ENCODE assay signal across 12 mouse cellular contexts in genomic region chr5:136886957-136887356, GRCm38 (mm10). TPM values are rescaled to one million over a fixed set of nuclear protein-coding genes. Genes with fewer than 3 reads are reported as not detected.
DNase-seq lines count a peak whose midpoint lies in the region; ATAC-seq and TF ChIP-seq lines count a peak whose summit lies in the region.
"Had no signal": no experiment of that assay in that cellular context is flagged by ENCODE, and none has a peak within 500 bp of the region (broad histone marks: within the 10 kb centered on the region; RNA-seq: fewer than 3 reads in every experiment).

No protein-coding gene starts in this region.

- H3K4me2 ChIP-seq in heart, embryonic 13.5 days = no peak overlapping the region
- H3K4me2 ChIP-seq: midbrain, embryonic 13.5 days had no signal

- DNase-seq in heart, adult 2 months = no peak
- DNase-seq in kidney, postnatal 4 days = peak; percentile 67 to 80
- no peak for DNase-seq in kidney, adult 8-10 months
- DNase-seq in embryo, embryonic 9.5 days (ENCODE audit: extremely low spot score) = peak; percentile 58
- DNase-seq in mesoderm, embryonic 11.5 days (ENCODE audit: low read depth, low spot score) = peak; percentile 68
- DNase-seq in thymus, postnatal 36 days = no peak
- DNase-seq in layer of hippocampus, adult 2 months (ENCODE audit: low spot score in 2 of 2) = no peak
- DNase-seq: adrenal gland, postnatal 10 days; lung, adult 18-20 months had no signal

- no peak for TF ChIP-seq POLR2A in heart, adult 2 months (IDR thresholded peaks at IDR 0.05; ENCODE audit: insufficient read depth, low read depth, low read length)

- no peak overlapping the region for H3K27ac ChIP-seq in heart, embryonic 13.5 days (replicated peaks)
- H3K27ac ChIP-seq in heart, adult 2 months = no peak overlapping the region
- H3K27ac ChIP-seq in layer of hippocampus, adult 2 months = no peak overlapping the region
- H3K27ac ChIP-seq: midbrain, embryonic 13.5 days had no signal

- H3K4me1 ChIP-seq in heart, embryonic 13.5 days = peaks cover 34% of the 10 kb centered on the region
- H3K4me1 ChIP-seq in heart, adult 2 months (ENCODE audit: control insufficient read depth, insufficient read depth, low read length) = no peaks in the 10 kb centered on the region

- no peak for TF ChIP-seq CTCF in heart, adult 2 months (IDR thresholded peaks at IDR 0.05)
- no peak for TF ChIP-seq CTCF in layer of hippocampus, adult 2 months (conservative IDR thresholded peaks at IDR 0.05)

- H3K9me3 ChIP-seq in heart, embryonic 13.5 days = no peaks in the 10 kb centered on the region
- H3K9me3 ChIP-seq: midbrain, embryonic 13.5 days had no signal

- 0 out of 2 replicates have a peak overlapping the region, but pooled peaks have one; percentile 8 for H3K9ac ChIP-seq in heart, embryonic 13.5 days
- no peak overlapping the region for H3K9ac ChIP-seq in heart, adult 2 months (ENCODE audit: low read depth, low read length)
- H3K9ac ChIP-seq: midbrain, embryonic 13.5 days had no signal

- TF ChIP-seq EP300 in heart, adult 2 months (IDR thresholded peaks at IDR 0.05; ENCODE audit: insufficient read depth, low read depth, low read length) = no peak

- H3K4me3 ChIP-seq in heart, embryonic 13.5 days = no peak overlapping the region
- no peak overlapping the region for H3K4me3 ChIP-seq in heart, adult 2 months
- H3K4me3 ChIP-seq in layer of hippocampus, adult 2 months = no peak overlapping the region
- H3K4me3 ChIP-seq: midbrain, embryonic 13.5 days had no signal

- no peaks in the 10 kb centered on the region for H3K79me2 ChIP-seq in heart, adult 2 months (replicated peaks; ENCODE audit: control insufficient read depth, insufficient read depth, low read length)

- intact Hi-C loops in heart, adult 2 months (cut with DNase I) = no loop called here

- H3K27me3 ChIP-seq in heart, embryonic 13.5 days (replicated peaks) = peaks cover 35% of the 10 kb centered on the region
- H3K27me3 ChIP-seq in heart, adult 2 months (ENCODE audit: control insufficient read depth, insufficient read depth, low read length) = peaks cover 7% of the 10 kb centered on the region

- 34% methylated on average over 7 of the region's 7 CpGs for WGBS in heart, embryonic 13.5 days
- WGBS in heart, adult 2 months = 31% methylated on average over 7 of the region's 7 CpGs

- ATAC-seq in heart, embryonic 13.5 days (ENCODE audit: extremely low read depth, insufficient number of reproducible peaks, low FRiP score, low TSS enrichment) = no peak
- ATAC-seq: forebrain, embryonic 14.5 days; midbrain, embryonic 13.5 days had no signal

- H3K36me3 ChIP-seq in heart, embryonic 13.5 days = no peaks in the 10 kb centered on the region
- no peaks in the 10 kb centered on the region for H3K36me3 ChIP-seq in heart, adult 2 months (ENCODE audit: control insufficient read depth, insufficient read depth, low read length)
- H3K36me3 ChIP-seq: midbrain, embryonic 13.5 days had no signal

RNA-seq across cellular contexts. Expression of gene Col26a1, which starts 3.9 kb away (rescaled TPM):
- 20.2 and 21.8 TPM in 2 replicates for polyA plus RNA-seq in heart, embryonic 13.5 days (2015; fragmentation: Nextera tagmentation; extraction: Ambion mirVana)
- total RNA-seq in heart, adult 2 months (2021) = under 1 TPM; 0.26 to 0.32 TPM
- 0.61 and 1.3 TPM in 2 replicates for polyA plus RNA-seq in heart, adult 2 months (2012; rRNA removed)
- 1 to 10 TPM; 2.7 to 3.3 TPM for total RNA-seq in layer of hippocampus, adult 2 months (2021)

RNA-seq across cellular contexts. Expression of gene Ift22, which starts 21.0 kb away (rescaled TPM):
- polyA plus RNA-seq in heart, embryonic 13.5 days (2015; fragmentation: Nextera tagmentation; extraction: Ambion mirVana) = 32.7 and 38.7 TPM in 2 replicates
- total RNA-seq in heart, adult 2 months (2021) = 10 to 100 TPM in 1 of 2 experiments, 1 to 10 TPM in 1; 8.7 to 10.9 TPM
- polyA plus RNA-seq in heart, adult 2 months (2012; rRNA removed) = 7.2 and 7.8 TPM in 2 replicates
- 10 to 100 TPM; 81.0 to 87.2 TPM for total RNA-seq in layer of hippocampus, adult 2 months (2021)

Comparison
In these comparisons a context has a peak if more than half of its experiments do, and no peak if none do; other contexts are left out.
1. DNase-seq: peak in kidney, postnatal 4 days (2 of 2), embryo, embryonic 9.5 days (single experiment) and mesoderm, embryonic 11.5 days (single experiment); none in heart, adult 2 months (0 of 2), kidney, adult 8-10 months (0 of 2), thymus, postnatal 36 days (0 of 2) and layer of hippocampus, adult 2 months (0 of 2).
2. RNA of gene Ift22, which starts 21.0 kb away (total RNA-seq): 81.0 to 87.2 TPM in layer of hippocampus, adult 2 months; 8.7 to 10.9 TPM in heart, adult 2 months; every median in the first group is over 4 times any median in the second.